35 mouse cellular contexts compared by ENCODE assay signal in genomic region chr7:73777777-73778176, GRCm38 (mm10).
"Had no signal": no experiment of that assay in that cellular context is flagged by ENCODE, and none has a peak within 500 bp of the region (broad histone marks: within the 10 kb centered on the region; RNA-seq: fewer than 3 reads in every experiment).

No protein-coding gene starts in this region.

- H3K9me3 ChIP-seq: heart, embryonic 10.5 days; heart, embryonic 12.5 days; heart, embryonic 13.5 days; heart, embryonic 15.5 days; hindbrain, embryonic 10.5 days; hindbrain, embryonic 12.5 days; hindbrain, embryonic 13.5 days; hindbrain, embryonic 15.5 days; intestine, embryonic 15.5 days; kidney, embryonic 15.5 days had no signal

- H3K4me1 ChIP-seq: hindbrain, embryonic 10.5 days; intestine, embryonic 15.5 days had no signal

- H3K27me3 ChIP-seq: heart, embryonic 13.5 days; heart, embryonic 15.5 days; hindbrain, embryonic 12.5 days; hindbrain, embryonic 13.5 days; hindbrain, embryonic 15.5 days; intestine, embryonic 15.5 days; kidney, embryonic 15.5 days had no signal

- ATAC-seq: hindbrain, postnatal 0 days; inflammation-experienced regulatory T-cells, adult 6 months; intestine, embryonic 15.5 days; intestine, embryonic 16.5 days; intestine, postnatal 0 days had no signal

- H3K27ac ChIP-seq: heart, embryonic 10.5 days; heart, embryonic 13.5 days; heart, embryonic 15.5 days; hindbrain, embryonic 10.5 days; hindbrain, embryonic 12.5 days; hindbrain, embryonic 13.5 days; hindbrain, embryonic 14.5 days; hindbrain, embryonic 15.5 days; hindbrain, postnatal 0 days; intestine, embryonic 15.5 days; kidney, embryonic 15.5 days; kidney, postnatal 0 days; layer of hippocampus, adult 2 months; left cerebral cortex, adult 2 months had no signal

- H3K4me2 ChIP-seq: heart, embryonic 11.5 days; heart, embryonic 12.5 days; heart, embryonic 13.5 days; heart, embryonic 15.5 days; hindbrain, embryonic 12.5 days; hindbrain, embryonic 13.5 days; hindbrain, embryonic 14.5 days; hindbrain, embryonic 15.5 days; intestine, embryonic 15.5 days; kidney, embryonic 15.5 days had no signal

- H3K36me3 ChIP-seq: heart, embryonic 10.5 days; heart, embryonic 15.5 days; hindbrain, embryonic 10.5 days; hindbrain, embryonic 12.5 days; hindbrain, embryonic 15.5 days; intestine, embryonic 15.5 days; kidney, embryonic 15.5 days had no signal

- DNase-seq: heart, postnatal 10 days; heart, postnatal 14 days; heart, postnatal 36 days; heart, postnatal 4 days; kidney, adult 11 months; kidney, adult 18-20 months; kidney, adult 2 months; kidney, adult 8-10 months; kidney, adult 9 months; kidney, postnatal 10 days; kidney, postnatal 14 days; kidney, postnatal 25 days; kidney, postnatal 36 days; kidney, postnatal 4 days; layer of hippocampus, adult 9-11 months; layer of hippocampus, postnatal 36 days had no signal

- H3K9ac ChIP-seq: heart, embryonic 12.5 days; heart, embryonic 13.5 days; heart, embryonic 15.5 days; hindbrain, embryonic 12.5 days; hindbrain, embryonic 13.5 days; hindbrain, embryonic 14.5 days; hindbrain, embryonic 15.5 days; intestine, embryonic 15.5 days; kidney, embryonic 15.5 days had no signal

- H3K4me3 ChIP-seq: heart, embryonic 10.5 days; heart, embryonic 12.5 days; heart, embryonic 13.5 days; heart, embryonic 15.5 days; hindbrain, embryonic 10.5 days; hindbrain, embryonic 12.5 days; hindbrain, embryonic 13.5 days; hindbrain, embryonic 15.5 days; intestine, embryonic 15.5 days; kidney, embryonic 15.5 days; layer of hippocampus, adult 2 months; left cerebral cortex, adult 2 months had no signal
